ENCODE assay signal across 38 mouse cellular contexts in genomic region chr2:84658806-84659205, GRCm38 (mm10). TPM values are rescaled to one million over a fixed set of nuclear protein-coding genes. Genes with fewer than 3 reads are reported as not detected.
DNase-seq lines count a peak whose midpoint lies in the region; ATAC-seq and TF ChIP-seq lines count a peak whose summit lies in the region.
"Had no signal": no experiment of that assay in that cellular context is flagged by ENCODE, and none has a peak within 500 bp of the region (broad histone marks: within the 10 kb centered on the region; RNA-seq: fewer than 3 reads in every experiment).

TSS of gene Btbd18 (plus strand) at chr2:84659079.

- no peaks in the 10 kb centered on the region for H3K27me3 ChIP-seq in liver, embryonic 12.5 days (replicated peaks)
- H3K27me3 ChIP-seq in liver, postnatal 0 days (ENCODE audit: insufficient read depth, low read length) = no peaks in the 10 kb centered on the region
- H3K27me3 ChIP-seq in kidney, adult 2 months (replicated peaks; ENCODE audit: control insufficient read depth, insufficient read depth, low read length) = no peaks in the 10 kb centered on the region
- no peaks in the 10 kb centered on the region for H3K27me3 ChIP-seq in cerebellum, adult 2 months (ENCODE audit: control insufficient read depth, insufficient read depth, low read length)
- H3K27me3 ChIP-seq: embryonic facial prominence, embryonic 15.5 days; forebrain, embryonic 15.5 days; heart, embryonic 12.5 days; hindbrain, embryonic 15.5 days; intestine, embryonic 15.5 days; neural tube, embryonic 12.5 days had no signal

- 86% methylated on average over 32 of the region's 32 CpGs for WGBS in liver, embryonic 12.5 days (ENCODE audit: insufficient replicate concordance)
- 91% methylated on average over 32 of the region's 32 CpGs for WGBS in liver, postnatal 0 days (ENCODE audit: insufficient replicate concordance)
- WGBS in kidney, adult 2 months = 95% methylated on average over 32 of the region's 32 CpGs
- 93% methylated on average over 32 of the region's 32 CpGs for WGBS in cerebellum, adult 2 months

- H3K4me3 ChIP-seq in liver, embryonic 12.5 days = no peak within 1 kb of the TSS
- H3K4me3 ChIP-seq in liver, postnatal 0 days (ENCODE audit: low read depth, low read length) = no peak within 1 kb of the TSS
- no peak within 1 kb of the TSS for H3K4me3 ChIP-seq in kidney, adult 2 months (ENCODE audit: insufficient read depth, low read depth, low read length)
- H3K4me3 ChIP-seq in cerebellum, adult 2 months (replicated peaks; ENCODE audit: insufficient read depth, low read depth, low read length) = no peak within 1 kb of the TSS
- H3K4me3 ChIP-seq: embryonic facial prominence, embryonic 10.5 days; embryonic facial prominence, embryonic 15.5 days; forebrain, embryonic 15.5 days; heart, embryonic 12.5 days; hindbrain, embryonic 15.5 days; intestine, embryonic 15.5 days; midbrain, embryonic 10.5 days; myocyte; neural tube, embryonic 12.5 days had no signal

- intact Hi-C loops in heart, postnatal 25 days (cut with DNase I) = no loop called here

- H3K4me1 ChIP-seq in liver, embryonic 12.5 days = peaks cover 5% of the 10 kb centered on the region; the same call in 1 of the 2 replicates
- peaks cover 4% of the 10 kb centered on the region; the same call in 1 of the 2 replicates for H3K4me1 ChIP-seq in liver, postnatal 0 days (ENCODE audit: insufficient read depth)
- H3K4me1 ChIP-seq in kidney, adult 2 months (ENCODE audit: control insufficient read depth, insufficient read depth, low read length) = no peaks in the 10 kb centered on the region
- no peaks in the 10 kb centered on the region for H3K4me1 ChIP-seq in cerebellum, adult 2 months (ENCODE audit: control insufficient read depth, insufficient read depth, low read length)
- H3K4me1 ChIP-seq: embryonic facial prominence, embryonic 10.5 days; embryonic facial prominence, embryonic 15.5 days; forebrain, embryonic 15.5 days; heart, embryonic 12.5 days; hindbrain, embryonic 15.5 days; intestine, embryonic 15.5 days; midbrain, embryonic 10.5 days; neural tube, embryonic 12.5 days had no signal

- TF ChIP-seq CTCF in liver, postnatal 0 days (IDR thresholded peaks at IDR 0.05; ENCODE audit: low read depth) = no peak
- no peak for TF ChIP-seq CTCF in kidney, adult 2 months (conservative IDR thresholded peaks at IDR 0.05; ENCODE audit: insufficient read depth, insufficient read length, low read depth, low read length)
- TF ChIP-seq CTCF in cerebellum, adult 2 months (IDR thresholded peaks at IDR 0.05; ENCODE audit: borderline replicate concordance, insufficient read depth, low read depth, low read length) = no peak

- ATAC-seq in liver, embryonic 12.5 days = no peak
- ATAC-seq in liver, postnatal 0 days = no peak
- ATAC-seq: CD4-positive, CD25-positive, alpha-beta regulatory T cell, adult 4 months; forebrain, embryonic 15.5 days; intestine, embryonic 15.5 days had no signal

- H3K36me3 ChIP-seq in liver, embryonic 12.5 days = no peaks in the 10 kb centered on the region
- no peaks in the 10 kb centered on the region for H3K36me3 ChIP-seq in liver, postnatal 0 days (replicated peaks; ENCODE audit: insufficient read depth, low read length)
- no peaks in the 10 kb centered on the region for H3K36me3 ChIP-seq in kidney, adult 2 months (ENCODE audit: control insufficient read depth, insufficient read depth, low read length)
- H3K36me3 ChIP-seq: embryonic facial prominence, embryonic 10.5 days; embryonic facial prominence, embryonic 15.5 days; forebrain, embryonic 15.5 days; G1E; heart, embryonic 12.5 days; hindbrain, embryonic 15.5 days; intestine, embryonic 15.5 days; midbrain, embryonic 10.5 days; neural tube, embryonic 12.5 days had no signal

- DNase-seq in liver (no peak), R1 (ENCODE audit: low read depth, low spot score) (peak; percentile 75)
- DNase-seq in liver, postnatal 0 days = no peak
- no peak for DNase-seq in kidney, adult 2 months
- DNase-seq in heart, postnatal 25 days (ENCODE audit: low spot score) = no peak
- no peak for DNase-seq in cerebellum, adult 2 months
- DNase-seq: adrenal gland, postnatal 14 days; cerebellum, adult 18-20 months; cerebellum, postnatal 14 days; gastrocnemius, postnatal 25 days; heart, adult 18-20 months; kidney, adult 9 months; kidney, postnatal 10 days; layer of hippocampus, postnatal 36 days; left cerebral cortex, postnatal 4 days; lung, embryonic 14.5 days; right cerebral cortex, adult 18-20 months; spleen, adult 18-20 months; thymus, postnatal 4 days had no signal

- no peak for TF ChIP-seq POLR2A in kidney, adult 2 months (IDR thresholded peaks at IDR 0.05; ENCODE audit: low read depth, low read length)
- no peak for TF ChIP-seq POLR2A in cerebellum, adult 2 months (IDR thresholded peaks at IDR 0.05; ENCODE audit: borderline replicate concordance, insufficient read depth, low read length)

- no peak within 1 kb of the TSS for H3K4me2 ChIP-seq in liver, embryonic 12.5 days
- H3K4me2 ChIP-seq in liver, postnatal 0 days (ENCODE audit: low read depth, low read length) = no peak within 1 kb of the TSS
- H3K4me2 ChIP-seq: embryonic facial prominence, embryonic 15.5 days; forebrain, embryonic 15.5 days; heart, embryonic 12.5 days; hindbrain, embryonic 15.5 days; intestine, embryonic 15.5 days; lung, embryonic 14.5 days; neural tube, embryonic 12.5 days had no signal

- H3K27ac ChIP-seq in liver, embryonic 12.5 days = peak within 1 kb of the TSS; percentile 41; the same call in 1 of the 2 replicates
- peak within 1 kb of the TSS; percentile 81 for H3K27ac ChIP-seq in liver, postnatal 0 days (ENCODE audit: low read depth)
- no peak within 1 kb of the TSS for H3K27ac ChIP-seq in kidney, adult 2 months (ENCODE audit: insufficient read depth, low read depth, low read length)
- H3K27ac ChIP-seq in cerebellum, adult 2 months (ENCODE audit: insufficient read depth, low read length) = no peak within 1 kb of the TSS
- H3K27ac ChIP-seq: embryonic facial prominence, embryonic 10.5 days; embryonic facial prominence, embryonic 15.5 days; forebrain, embryonic 15.5 days; hindbrain, embryonic 15.5 days; intestine, embryonic 15.5 days; midbrain, embryonic 10.5 days; neural tube, embryonic 12.5 days had no signal

- no peak for TF ChIP-seq EP300 in liver, postnatal 0 days (IDR thresholded peaks at IDR 0.05; ENCODE audit: low read depth)

- no peak within 1 kb of the TSS for H3K9ac ChIP-seq in liver, embryonic 12.5 days
- no peak within 1 kb of the TSS for H3K9ac ChIP-seq in liver, postnatal 0 days (replicated peaks)
- H3K9ac ChIP-seq: embryonic facial prominence, embryonic 15.5 days; forebrain, embryonic 15.5 days; heart, embryonic 12.5 days; hindbrain, embryonic 15.5 days; intestine, embryonic 15.5 days; lung, embryonic 14.5 days; neural tube, embryonic 12.5 days had no signal

- H3K9me3 ChIP-seq in liver, embryonic 12.5 days (replicated peaks) = no peaks in the 10 kb centered on the region
- no peaks in the 10 kb centered on the region; the same call in 1 of the 2 replicates for H3K9me3 ChIP-seq in liver, postnatal 0 days (ENCODE audit: low read length)
- H3K9me3 ChIP-seq: embryonic facial prominence, embryonic 15.5 days; forebrain, embryonic 15.5 days; G1E; hindbrain, embryonic 15.5 days; intestine, embryonic 15.5 days; midbrain, embryonic 10.5 days had no signal

RNA-seq across cellular contexts. Expression of gene Btbd18, which starts in this region (rescaled TPM):
- polyA plus RNA-seq in liver, embryonic 12.5 days (2016; fragmentation: Nextera tagmentation; extraction: Ambion mirVana) = 0.04 and 0.10 TPM in 2 replicates
- polyA plus RNA-seq in liver, postnatal 0 days (2015; fragmentation: Nextera tagmentation; extraction: Ambion mirVana) = not detected in 2 replicates
- 0.02 TPM in 1 of 2 replicates, not detected in the other for polyA plus RNA-seq in kidney, adult 2 months (2012; rRNA removed)
- not detected for total RNA-seq in heart, postnatal 25 days (2021)
- polyA plus RNA-seq in cerebellum, adult 2 months (2012; rRNA removed) = not detected in 2 replicates
- total RNA-seq: adrenal gland, postnatal 14 days; gastrocnemius, adult 18-20 months; gastrocnemius, postnatal 25 days; heart, adult 18-20 months; hematopoietic stem cell, adult 5-6 weeks; layer of hippocampus, postnatal 36 days; left cerebral cortex, postnatal 4 days; megakaryocyte progenitor cell, adult 5-6 weeks; midbrain, postnatal 0 days had no signal
- polyA plus RNA-seq: brain, embryonic 14.5 days; frontal cortex, adult 2 months; G1E; large intestine, adult 2 months had no signal

Comparison
In these comparisons a context has a peak if more than half of its experiments do, and no peak if none do; other contexts are left out.
1. H3K27ac ChIP-seq: peak in liver, embryonic 12.5 days (single experiment) and liver, postnatal 0 days (single experiment); none in kidney, adult 2 months (single experiment) and cerebellum, adult 2 months (single experiment).